8 mouse cellular contexts compared by ENCODE assay signal in the genomic region with DNA sequence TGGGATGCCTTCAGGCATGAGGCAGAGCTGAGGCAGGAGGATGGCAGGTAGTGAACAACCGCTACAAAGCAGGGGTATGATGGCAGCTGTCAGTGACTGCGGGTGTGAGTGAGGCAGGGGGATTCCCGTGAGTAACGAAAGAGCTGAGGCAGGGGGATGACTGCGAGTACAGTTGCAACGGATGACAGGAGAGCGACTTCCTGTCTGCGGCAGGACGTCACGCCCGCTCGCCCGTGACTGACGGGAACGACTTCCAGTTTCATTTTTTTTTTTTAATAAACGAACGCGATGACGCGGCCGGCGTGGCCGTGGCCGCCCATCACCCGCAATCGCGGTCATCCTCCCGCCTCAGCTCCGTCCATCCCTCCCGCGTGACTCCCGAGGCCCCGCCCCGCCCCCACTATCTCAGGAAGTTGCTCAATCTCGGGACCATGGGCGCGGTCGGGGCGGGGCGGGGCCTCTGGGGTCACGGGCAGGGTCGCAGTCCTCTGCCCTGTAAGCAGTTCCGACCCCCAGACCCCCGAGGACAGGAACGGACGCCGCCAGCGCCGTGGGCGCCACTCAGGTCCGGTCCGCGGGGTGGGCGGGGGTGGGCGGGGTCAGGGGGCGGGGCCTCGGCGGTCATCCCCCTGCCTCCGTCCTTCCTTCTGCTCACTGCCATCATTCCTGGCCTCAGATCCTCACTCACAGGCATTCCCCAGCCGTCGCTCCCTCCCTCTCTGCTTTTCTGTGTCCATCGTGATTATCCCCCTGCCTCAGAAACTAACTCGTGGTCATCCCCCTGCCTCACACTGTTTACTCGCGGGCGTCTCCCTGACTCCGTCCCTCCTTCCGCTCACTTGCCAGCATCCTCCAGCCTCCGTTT. TPM values are rescaled to one million over a fixed set of nuclear protein-coding genes. Genes with fewer than 3 reads are reported as not detected.
DNase-seq lines count a peak whose midpoint lies in the region; ATAC-seq and TF ChIP-seq lines count a peak whose summit lies in the region.

TSS of gene Il3ra (plus strand) at position 328 of the 865 bp plus-strand sequence.

- peak; percentile 18 for ATAC-seq in cerebellum, adult (ENCODE audit: insufficient number of reproducible peaks, low FRiP score, low TSS enrichment)
- peak; percentile 51 for ATAC-seq in forebrain, embryonic 16.5 days
- ATAC-seq in lung, postnatal 0 days: peak; percentile 71

- peak within 1 kb of the TSS; percentile 83 for H3K4me3 ChIP-seq in E14TG2a.4 (replicated peaks; ENCODE audit: low read length)
- H3K4me3 ChIP-seq in forebrain, embryonic 16.5 days (replicated peaks; ENCODE audit: low read length): peak within 1 kb of the TSS; percentile 67
- peak within 1 kb of the TSS; percentile 53 for H3K4me3 ChIP-seq in lung, postnatal 0 days (ENCODE audit: low read depth, low read length)

- peak within 1 kb of the TSS; percentile 5 for H3K27ac ChIP-seq in forebrain, embryonic 16.5 days (ENCODE audit: low read length)
- H3K27ac ChIP-seq in lung, postnatal 0 days (ENCODE audit: low read length): peak within 1 kb of the TSS; percentile 82

- no peak for TF ChIP-seq CTCF in E14TG2a.4 (conservative IDR thresholded peaks at IDR 0.05; ENCODE audit: low read length)
- TF ChIP-seq CTCF in lung, postnatal 0 days (IDR thresholded peaks at IDR 0.05): no peak

- H3K27me3 ChIP-seq in E14TG2a.4 (ENCODE audit: insufficient read depth, low read length): no peaks in the 10 kb centered on the region
- no peaks in the 10 kb centered on the region for H3K27me3 ChIP-seq in forebrain, embryonic 16.5 days (replicated peaks; ENCODE audit: control insufficient read depth, insufficient read depth, low read length)
- H3K27me3 ChIP-seq in lung, postnatal 0 days (replicated peaks; ENCODE audit: insufficient read depth, low read length): no peaks in the 10 kb centered on the region

- intact Hi-C loops in heart, postnatal 25 days (cut with DNase I): loop anchor here (10.0 kb wide), 3 partner anchors 289 to 519 kb away; partner anchors contain the start of gene Slc4a7

- H3K9ac ChIP-seq in forebrain, embryonic 16.5 days (replicated peaks; ENCODE audit: low read depth, low read length): peak within 1 kb of the TSS; percentile 65
- no peak within 1 kb of the TSS for H3K9ac ChIP-seq in lung, postnatal 0 days (replicated peaks; ENCODE audit: low read depth)

- peak; percentile 31; the same call in 1 of the 2 replicates for TF ChIP-seq EP300 in lung, postnatal 0 days (IDR thresholded peaks at IDR 0.05)

- peak; percentile 58 for DNase-seq in heart, postnatal 25 days (ENCODE audit: low spot score)
- peak; percentile 65 to 77 for DNase-seq in layer of hippocampus, adult 18-20 months (ENCODE audit: low spot score in 2 of 2)
- DNase-seq in lung, postnatal 0 days (ENCODE audit: low spot score): peak; percentile 91
- peak; percentile 71 for DNase-seq in ovary, postnatal 36 days (ENCODE audit: low spot score)
- DNase-seq in thymus, postnatal 25 days: peak; percentile 78

- H3K36me3 ChIP-seq in E14TG2a.4 (ENCODE audit: insufficient read depth, low read length): peaks cover 13% of the 10 kb centered on the region
- H3K36me3 ChIP-seq in forebrain, embryonic 16.5 days (ENCODE audit: control insufficient read depth, insufficient read depth): no peaks in the 10 kb centered on the region
- H3K36me3 ChIP-seq in lung, postnatal 0 days (ENCODE audit: insufficient read depth, low read length): no peaks in the 10 kb centered on the region

- H3K4me1 ChIP-seq in E14TG2a.4 (replicated peaks; ENCODE audit: low read depth, low read length): peaks cover 3% of the 10 kb centered on the region; the same call in 1 of the 2 replicates
- peaks cover 3% of the 10 kb centered on the region for H3K4me1 ChIP-seq in forebrain, embryonic 16.5 days (replicated peaks; ENCODE audit: control insufficient read depth, insufficient read depth, low read length)
- no peaks in the 10 kb centered on the region for H3K4me1 ChIP-seq in lung, postnatal 0 days (ENCODE audit: insufficient read depth, low read depth, low read length)

- peaks cover 42% of the 10 kb centered on the region for H3K9me3 ChIP-seq in E14TG2a.4 (ENCODE audit: low read length)
- peaks cover 12% of the 10 kb centered on the region for H3K9me3 ChIP-seq in forebrain, embryonic 16.5 days (ENCODE audit: control insufficient read depth, low read length)
- H3K9me3 ChIP-seq in lung, postnatal 0 days (ENCODE audit: low read length): peaks cover 29% of the 10 kb centered on the region

- H3K4me2 ChIP-seq in forebrain, embryonic 16.5 days (ENCODE audit: low read length): peak within 1 kb of the TSS; percentile 65
- H3K4me2 ChIP-seq in lung, postnatal 0 days (replicated peaks; ENCODE audit: low read depth, low read length): peak within 1 kb of the TSS; percentile 65

- 4% methylated on average over 55 of the region's 69 CpGs for WGBS in forebrain, embryonic 16.5 days
- WGBS in lung, postnatal 0 days: 2% methylated on average over 53 of the region's 69 CpGs

RNA-seq across cellular contexts. Expression of gene Il3ra, which starts in this region (rescaled TPM):
- polyA plus RNA-seq in forebrain, embryonic 16.5 days (2015; fragmentation: Nextera tagmentation; extraction: Ambion mirVana): 0.93 and 1.4 TPM in 2 replicates
- 1 to 10 TPM; 4.1 to 4.8 TPM for total RNA-seq in heart, postnatal 25 days (2021)
- 1 to 10 TPM; 3.3 to 4.2 TPM for total RNA-seq in layer of hippocampus, adult 18-20 months (2021)
- 12.2 and 14.3 TPM in 2 replicates for polyA plus RNA-seq in lung, postnatal 0 days (2015; fragmentation: Nextera tagmentation; extraction: Ambion mirVana)

Comparison
In these comparisons a context has a peak if more than half of its experiments do, and no peak if none do; other contexts are left out.
1. Peak in every context shown above with its lines: DNase-seq, ATAC-seq, H3K4me3 ChIP-seq and H3K27ac ChIP-seq.
2. ATAC-seq: peak in every context shown above with its lines; median percentile 71 in lung, postnatal 0 days; 51 in forebrain, embryonic 16.5 days; 18 in cerebellum, adult.